Mouse (Mus musculus) small intestine, adult 2 months (tissue): ENCODE measurements around the gene Pih1d1. TPM values are rescaled to one million over a fixed set of nuclear protein-coding genes. Genes with fewer than 3 reads are reported as not detected.

Source experiments
- H3K27ac ChIP-seq: fragments of 200-500 bp; 2 replicates; pipeline ENCODE4 v1.5.1; 2012; ENCODE audit warnings: low read depth, low read length, control low read depth, inconsistent platforms; ENCODE audit not compliant: insufficient read depth
- H3K27me3 ChIP-seq: fragments of 200-500 bp; 2 replicates; pipeline ENCODE4 v1.6.1; 2012; ENCODE audit warnings: mild to moderate bottlenecking, moderate library complexity, low read length, inconsistent platforms; ENCODE audit not compliant: control insufficient read depth, insufficient read depth
- H3K36me3 ChIP-seq: fragments of 200-500 bp; 2 replicates; pipeline ENCODE4 v1.6.1; 2012; ENCODE audit warnings: mild to moderate bottlenecking, low read length, control low read depth, inconsistent platforms; ENCODE audit not compliant: control insufficient read depth, insufficient read depth
- H3K4me1 ChIP-seq: fragments of 200-500 bp; 2 replicates; pipeline ENCODE4 v1.6.1; 2012; ENCODE audit warnings: low read length, inconsistent platforms, mixed read lengths; ENCODE audit not compliant: control insufficient read depth, insufficient read depth, insufficient read length
- H3K4me3 ChIP-seq: fragments of 200-500 bp; 2 replicates; pipeline ENCODE4 v1.5.1; 2012; ENCODE audit warnings: low read depth, mild to moderate bottlenecking, control low read depth, inconsistent platforms, low read length, moderate library complexity
- CTCF ChIP-seq: fragments of 200-500 bp; IDR thresholded peaks from 2 replicates; pipeline ENCODE4 v1.5.1; 2012; ENCODE audit warnings: low read depth, mild to moderate bottlenecking, control low read depth, inconsistent platforms, low read length, moderate library complexity, mixed read lengths; ENCODE audit not compliant: insufficient replicate concordance, insufficient read length; ENCODE audit errors: extremely low read depth
- POLR2A ChIP-seq: fragments of 200-500 bp; IDR thresholded peaks from 2 replicates; pipeline ENCODE4 v1.6.1; 2012; ENCODE audit warnings: low read depth, mild to moderate bottlenecking, control low read depth, inconsistent platforms, low read length, moderate library complexity
- WGBS: fragments of 180-500 bp; shearing (Covaris S2); methylation state at CpG from one replicate; pipeline ENCODE4 v1.1.7; 2018; 5-methylcytosine and 5-hydroxymethylcytosine counted together
- polyA plus RNA-seq: library from polyadenylated mRNA; depleted of rRNA; stranded (reverse); fragments of >200 nt; gene quantifications from 2 replicates; pipeline ENCODE4 v1.2.3, GENCODE M21; 2012

The Pih1d1 gene
- polyA plus RNA-seq, 1 experiment, result 48.5 TPM

DNA sequence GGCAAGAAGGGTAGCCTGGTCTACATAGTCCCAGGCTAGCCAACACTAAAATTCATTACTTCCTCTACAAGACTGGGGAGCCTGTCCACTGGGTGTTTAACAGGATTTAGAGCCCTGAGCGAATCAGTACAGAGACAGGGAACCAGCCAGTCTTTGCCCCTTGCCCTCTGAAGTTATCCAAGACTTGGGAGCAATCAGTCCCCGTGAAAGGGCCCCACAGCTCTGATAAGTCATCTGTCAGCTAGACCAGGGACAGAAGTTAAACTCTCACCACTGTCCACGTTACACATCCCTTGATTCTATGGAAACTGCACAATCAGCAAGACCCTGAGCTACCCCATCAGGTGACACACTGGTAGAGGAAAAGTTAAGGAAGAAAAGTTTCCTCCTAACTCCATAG, 41.6 kb upstream of the Pih1d1 start:
- no peak overlapping the region for H3K27ac ChIP-seq
- TF ChIP-seq POLR2A (no peak), CTCF (no peak)
- H3K4me1 ChIP-seq, result peaks cover 2% of the 10 kb centered on the region; the same call in 1 of the 2 replicates
- no peaks in the 10 kb centered on the region for H3K27me3 ChIP-seq
- WGBS, result 27% methylated on average over 3 of the region's 3 CpGs
- H3K36me3 ChIP-seq, result no peaks in the 10 kb centered on the region
- H3K4me3 ChIP-seq, result no peak overlapping the region

DNA sequence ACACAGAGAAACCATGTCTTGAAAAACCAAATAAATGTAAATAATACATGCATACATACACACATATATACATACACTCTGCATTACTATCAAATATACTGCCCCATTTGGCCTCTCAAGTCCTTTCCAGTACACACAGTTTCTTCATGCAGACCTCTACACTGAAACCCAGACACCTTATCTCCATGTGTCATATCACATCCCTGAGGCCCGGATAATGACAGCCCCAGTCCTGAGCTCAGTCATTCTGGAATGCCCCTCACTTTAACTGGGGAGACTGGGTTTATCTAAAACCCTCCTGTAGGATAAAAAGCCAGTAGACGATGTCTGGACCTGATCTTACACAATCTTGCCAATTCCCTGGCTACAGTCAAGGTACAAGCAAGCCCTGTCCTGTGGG, 40.6 kb upstream of the Pih1d1 start:
- Histone ChIP-seq H3K4me3 (no peak overlapping the region), H3K27me3 (no peaks in the 10 kb centered on the region), H3K4me1 (peaks cover 2% of the 10 kb centered on the region; the same call in 1 of the 2 replicates), H3K27ac (no peak overlapping the region), H3K36me3 (no peaks in the 10 kb centered on the region)
- 54% methylated on average over 2 of the region's 2 CpGs for WGBS
- TF ChIP-seq CTCF (no peak), POLR2A (no peak)

DNA sequence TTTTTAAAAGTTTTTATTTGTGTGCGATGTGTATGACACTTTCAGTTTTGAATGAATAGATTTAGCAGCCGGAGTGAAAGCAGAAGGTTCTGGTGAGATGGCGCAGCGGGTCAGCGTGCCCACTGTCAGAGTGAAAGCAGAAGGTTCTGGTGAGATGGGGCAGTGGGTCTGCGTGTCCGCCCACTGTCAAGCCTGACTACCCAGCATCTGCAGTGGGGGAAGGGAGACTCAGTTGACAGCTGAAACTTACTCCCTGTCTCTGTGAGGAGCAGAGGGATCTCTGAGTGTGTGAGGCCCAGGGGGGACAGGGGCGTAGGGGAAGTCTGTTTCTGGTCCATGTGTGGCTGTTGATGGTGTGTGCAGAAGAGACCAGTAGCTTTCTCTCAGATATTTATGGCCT, 36.5 kb upstream of the Pih1d1 start:
- TF ChIP-seq CTCF (no peak), POLR2A (no peak)
- peaks cover 16% of the 10 kb centered on the region; the same call in 1 of the 2 replicates for H3K4me1 ChIP-seq
- H3K36me3 ChIP-seq, result peaks cover 20% of the 10 kb centered on the region
- 85% methylated on average over 8 of the region's 8 CpGs for WGBS
- H3K4me3 ChIP-seq, result no peak overlapping the region
- H3K27ac ChIP-seq, result no peak overlapping the region
- H3K27me3 ChIP-seq, result no peaks in the 10 kb centered on the region

DNA sequence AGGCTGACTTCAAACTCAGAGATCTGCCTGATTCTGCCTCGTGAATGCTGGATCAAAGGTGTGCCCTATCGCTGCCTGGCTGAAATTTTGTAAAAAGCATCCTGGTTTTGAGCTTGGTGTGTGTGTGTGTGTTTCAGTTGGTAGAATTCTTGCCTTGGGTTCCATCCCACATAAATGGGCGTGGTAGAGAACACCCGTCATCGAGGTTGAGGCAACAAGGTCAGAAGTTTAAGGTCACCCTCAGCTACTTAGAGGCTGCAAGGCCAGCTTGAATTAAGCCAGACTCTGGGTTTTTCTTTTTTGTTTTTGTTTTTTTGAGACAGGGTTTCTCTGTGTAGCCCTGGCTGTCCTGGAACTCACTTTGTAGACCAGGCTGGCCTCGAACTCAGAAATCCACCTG, 35.8 kb upstream of the Pih1d1 start:
- TF ChIP-seq CTCF (no peak), POLR2A (no peak)
- 69% methylated on average over 6 of the region's 6 CpGs for WGBS
- Histone ChIP-seq H3K36me3 (peaks cover 26% of the 10 kb centered on the region), H3K4me1 (peaks cover 20% of the 10 kb centered on the region; the same call in 1 of the 2 replicates), H3K27me3 (no peaks in the 10 kb centered on the region), H3K27ac (no peak overlapping the region), H3K4me3 (no peak overlapping the region)

DNA sequence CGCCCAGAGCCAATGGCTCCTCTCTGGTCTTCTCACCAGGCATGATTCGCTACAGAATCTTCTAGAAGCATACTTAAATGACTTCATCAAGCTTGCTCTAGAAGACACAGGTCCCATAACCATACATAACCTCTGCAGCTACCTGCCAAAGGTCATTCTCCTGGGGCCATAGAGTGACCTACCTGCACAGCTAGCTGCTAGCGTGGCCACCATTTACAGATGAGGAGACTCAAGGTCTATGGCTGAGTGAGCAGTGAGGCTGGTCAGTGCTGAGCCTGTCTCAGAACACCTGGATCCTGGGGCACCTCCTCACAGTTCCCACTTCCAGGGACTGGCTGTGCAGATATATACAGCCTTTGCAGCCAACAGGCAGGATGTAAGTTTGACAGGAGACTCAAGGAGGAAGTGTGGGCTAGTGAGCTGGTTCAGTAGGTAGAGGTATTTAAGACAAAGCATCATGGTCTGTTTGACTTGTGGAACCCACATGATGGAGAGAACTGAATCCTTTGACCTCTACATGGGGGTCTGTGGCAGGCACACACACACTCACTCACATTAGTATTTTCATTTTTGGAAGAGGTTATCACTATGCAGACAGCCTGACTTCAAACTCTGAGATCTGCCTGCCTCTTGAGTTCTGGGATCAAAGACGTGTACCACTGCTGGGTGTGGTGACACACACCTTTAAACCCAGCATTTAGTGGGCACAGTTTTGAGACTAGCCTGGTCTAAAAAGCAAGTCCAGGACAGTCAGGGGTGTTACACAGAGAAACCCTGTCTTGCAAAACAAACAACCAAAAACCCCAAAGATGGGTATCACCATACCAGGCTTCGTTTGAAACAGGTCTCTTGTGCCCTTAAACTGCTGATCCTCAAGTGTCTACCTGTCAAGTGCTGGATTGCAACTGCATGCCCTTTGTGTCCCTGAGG, 34.1 kb upstream of the Pih1d1 start:
- H3K27me3 ChIP-seq, result no peaks in the 10 kb centered on the region
- TF ChIP-seq POLR2A, result no peak
- TF ChIP-seq CTCF, result no peak
- H3K36me3 ChIP-seq, result peaks cover 27% of the 10 kb centered on the region
- H3K4me3 ChIP-seq, result no peak overlapping the region
- peaks cover 22% of the 10 kb centered on the region; the same call in 1 of the 2 replicates for H3K4me1 ChIP-seq
- peak overlapping the region; percentile 17; the same call in 1 of the 2 replicates for H3K27ac ChIP-seq
- WGBS, result 65% methylated on average over 5 of the region's 5 CpGs

DNA sequence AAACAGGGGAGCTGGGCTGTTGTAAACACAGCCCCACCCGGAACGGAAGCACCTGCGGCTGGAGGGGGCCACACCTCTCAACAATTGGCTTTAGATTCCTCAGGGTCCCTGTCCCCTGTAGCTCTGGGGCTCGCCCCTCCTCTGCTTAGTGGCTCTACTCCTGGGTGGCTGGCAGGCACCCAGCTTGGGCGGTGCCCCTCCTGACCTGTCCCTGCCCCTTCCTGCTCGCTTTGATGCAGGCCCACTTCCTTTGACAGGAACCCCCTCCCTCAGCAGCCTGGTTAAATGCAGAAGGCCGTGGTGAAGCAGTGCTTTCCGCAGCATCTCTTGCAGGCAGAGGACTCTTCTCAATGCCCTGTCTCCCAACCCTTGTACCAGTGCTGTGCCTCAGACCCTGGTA, 32.7 kb upstream of the Pih1d1 start:
- Histone ChIP-seq H3K36me3 (peaks cover 40% of the 10 kb centered on the region), H3K27ac (peak overlapping the region; percentile 17), H3K4me3 (peak overlapping the region; percentile 30), H3K4me1 (peaks cover 22% of the 10 kb centered on the region; the same call in 1 of the 2 replicates), H3K27me3 (no peaks in the 10 kb centered on the region)
- TF ChIP-seq CTCF (no peak), POLR2A (no peak)
- 28% methylated on average over 8 of the region's 8 CpGs for WGBS

DNA sequence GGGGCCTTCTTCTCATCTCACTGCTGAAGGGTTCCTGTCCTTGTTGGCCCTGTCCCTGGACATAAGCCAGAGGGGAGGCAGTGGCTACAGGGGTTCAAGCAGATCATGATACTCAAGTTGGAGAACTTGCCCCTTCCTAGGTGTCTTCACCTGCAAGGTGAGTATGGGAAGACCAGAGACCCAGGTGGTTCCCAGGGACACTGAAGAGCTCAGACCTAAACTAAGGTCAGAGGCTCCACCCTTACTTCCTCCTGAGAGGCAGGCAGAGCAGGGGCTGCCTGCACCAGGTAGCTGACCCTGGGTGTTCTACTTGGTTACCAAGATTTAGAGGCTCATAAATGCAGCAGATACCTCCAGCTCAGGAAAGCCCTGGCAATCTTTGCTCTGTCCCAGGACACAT, 32.1 kb upstream of the Pih1d1 start:
- Histone ChIP-seq H3K36me3 (peaks cover 46% of the 10 kb centered on the region), H3K4me1 (peaks cover 22% of the 10 kb centered on the region; the same call in 1 of the 2 replicates), H3K4me3 (peak overlapping the region; percentile 30), H3K27me3 (no peaks in the 10 kb centered on the region), H3K27ac (peak overlapping the region; percentile 17)
- TF ChIP-seq POLR2A, result 0 out of 2 replicates have a peak, but pooled peaks have one; percentile 25
- no peak for TF ChIP-seq CTCF
